Mouse (Mus musculus): ENCODE data around the gene Slc52a3. TPM values are rescaled to one million over a fixed set of nuclear protein-coding genes. Genes with fewer than 3 reads are reported as not detected.

The Slc52a3 gene
- polyA plus RNA-seq, 1 experiment, result 0.08 TPM

GRCm38 (mm10) chr2:152002529-152002928 lies 6.2 kb downstream of the Slc52a3 start:
- H3K36me3 ChIP-seq (ENCODE audit: control insufficient read depth, insufficient read depth), result no peaks in the 10 kb centered on the region
- H3K27me3 ChIP-seq (ENCODE audit: control insufficient read depth, insufficient read depth, insufficient read length), result peaks cover 58% of the 10 kb centered on the region
- H3K79me2 ChIP-seq (ENCODE audit: control insufficient read depth, insufficient read depth), result no peaks in the 10 kb centered on the region
- H3ac ChIP-seq (ENCODE audit: control insufficient read depth, insufficient read length, low read depth), result no peak overlapping the region
- H3K4me3 ChIP-seq (ENCODE audit: insufficient read depth, poor library complexity, severe bottlenecking), result no peak overlapping the region
- no peak for TF ChIP-seq CTCF (IDR thresholded peaks at IDR 0.05; ENCODE audit: control insufficient read depth, insufficient read depth, insufficient read length)
- TF ChIP-seq MYOG (IDR thresholded peaks at IDR 0.05; ENCODE audit: control insufficient read depth, extremely low read depth, insufficient read length), result no peak
- TF ChIP-seq MYOD1 (IDR thresholded peaks at IDR 0.05; ENCODE audit: control insufficient read depth, insufficient read length, low read depth), result no peak
- no peak for TF ChIP-seq MAX (IDR thresholded peaks at IDR 0.05)
- no peak for TF ChIP-seq USF1 (IDR thresholded peaks at IDR 0.05; ENCODE audit: low read depth)
- no peak for TF ChIP-seq FOSL1 (IDR thresholded peaks at IDR 0.05; ENCODE audit: insufficient read depth, low read length, poor library complexity, severe bottlenecking)
- no peak for TF ChIP-seq CEBPB (IDR thresholded peaks at IDR 0.05; ENCODE audit: low read depth)
- H3K79me3 ChIP-seq (ENCODE audit: low read depth), result no peaks in the 10 kb centered on the region

- Histone ChIP-seq H3K4me3 (ENCODE audit: insufficient read depth, poor library complexity, severe bottlenecking) (no peak overlapping the region), H3K79me3 (ENCODE audit: low read depth) (no peaks in the 10 kb centered on the region), H3K27me3 (ENCODE audit: control insufficient read depth, insufficient read depth, insufficient read length) (peaks cover 37% of the 10 kb centered on the region), H3ac (ENCODE audit: control insufficient read depth, insufficient read length, low read depth) (no peak overlapping the region), H3K36me3 (ENCODE audit: control insufficient read depth, insufficient read depth) (no peaks in the 10 kb centered on the region), H3K79me2 (ENCODE audit: control insufficient read depth, insufficient read depth) (no peaks in the 10 kb centered on the region)
- TF ChIP-seq CTCF (IDR thresholded peaks at IDR 0.05; ENCODE audit: control insufficient read depth, insufficient read depth, insufficient read length) (peak; percentile 58), FOSL1 (IDR thresholded peaks at IDR 0.05; ENCODE audit: insufficient read depth, low read length, poor library complexity, severe bottlenecking) (no peak), MAX (IDR thresholded peaks at IDR 0.05) (no peak)
Observed at GRCm38 (mm10) chr2:152007783-152008182, 11.5 kb downstream of the Slc52a3 start.

GRCm38 (mm10) chr2:152009061-152009779 lies 12.9 kb downstream of the Slc52a3 start:
- Histone ChIP-seq H3K79me2 (ENCODE audit: control insufficient read depth, insufficient read depth) (no peaks in the 10 kb centered on the region), H3K79me3 (ENCODE audit: low read depth) (no peaks in the 10 kb centered on the region), H3K27me3 (ENCODE audit: control insufficient read depth, insufficient read depth, insufficient read length) (peaks cover 37% of the 10 kb centered on the region), H3K4me3 (ENCODE audit: insufficient read depth, poor library complexity, severe bottlenecking) (no peak overlapping the region), H3K36me3 (ENCODE audit: control insufficient read depth, insufficient read depth) (no peaks in the 10 kb centered on the region), H3ac (ENCODE audit: control insufficient read depth, insufficient read length, low read depth) (no peak overlapping the region)
- TF ChIP-seq MAX (IDR thresholded peaks at IDR 0.05) (no peak), CEBPB (IDR thresholded peaks at IDR 0.05; ENCODE audit: low read depth) (no peak), MYOG (IDR thresholded peaks at IDR 0.05; ENCODE audit: control insufficient read depth, extremely low read depth, insufficient read length) (no peak), FOSL1 (IDR thresholded peaks at IDR 0.05; ENCODE audit: insufficient read depth, low read length, poor library complexity, severe bottlenecking) (no peak), USF1 (IDR thresholded peaks at IDR 0.05; ENCODE audit: low read depth) (no peak), MYOD1 (IDR thresholded peaks at IDR 0.05; ENCODE audit: control insufficient read depth, insufficient read length, low read depth) (no peak), CTCF (IDR thresholded peaks at IDR 0.05; ENCODE audit: control insufficient read depth, insufficient read depth, insufficient read length) (no peak)

GRCm38 (mm10) chr2:152010251-152010650 lies 13.9 kb downstream of the Slc52a3 start:
- no peak for TF ChIP-seq USF1 (IDR thresholded peaks at IDR 0.05; ENCODE audit: low read depth)
- no peak for TF ChIP-seq CEBPB (IDR thresholded peaks at IDR 0.05; ENCODE audit: low read depth)
- no peak for TF ChIP-seq MYOD1 (IDR thresholded peaks at IDR 0.05; ENCODE audit: control insufficient read depth, insufficient read length, low read depth)
- TF ChIP-seq MAX (IDR thresholded peaks at IDR 0.05), result no peak
- no peak for TF ChIP-seq CTCF (IDR thresholded peaks at IDR 0.05; ENCODE audit: control insufficient read depth, insufficient read depth, insufficient read length)
- no peak for TF ChIP-seq FOSL1 (IDR thresholded peaks at IDR 0.05; ENCODE audit: insufficient read depth, low read length, poor library complexity, severe bottlenecking)
- TF ChIP-seq MYOG (IDR thresholded peaks at IDR 0.05; ENCODE audit: control insufficient read depth, extremely low read depth, insufficient read length), result no peak
- Histone ChIP-seq H3ac (ENCODE audit: control insufficient read depth, insufficient read length, low read depth) (no peak overlapping the region), H3K79me3 (ENCODE audit: low read depth) (no peaks in the 10 kb centered on the region), H3K79me2 (ENCODE audit: control insufficient read depth, insufficient read depth) (no peaks in the 10 kb centered on the region), H3K36me3 (ENCODE audit: control insufficient read depth, insufficient read depth) (no peaks in the 10 kb centered on the region), H3K4me3 (ENCODE audit: insufficient read depth, poor library complexity, severe bottlenecking) (no peak overlapping the region), H3K27me3 (ENCODE audit: control insufficient read depth, insufficient read depth, insufficient read length) (peaks cover 33% of the 10 kb centered on the region)

- Histone ChIP-seq H3K36me3 (ENCODE audit: control insufficient read depth, insufficient read depth) (no peaks in the 10 kb centered on the region), H3ac (ENCODE audit: control insufficient read depth, insufficient read length, low read depth) (no peak overlapping the region), H3K27me3 (ENCODE audit: control insufficient read depth, insufficient read depth, insufficient read length) (peaks cover 28% of the 10 kb centered on the region), H3K79me2 (ENCODE audit: control insufficient read depth, insufficient read depth) (no peaks in the 10 kb centered on the region), H3K4me3 (ENCODE audit: insufficient read depth, poor library complexity, severe bottlenecking) (no peak overlapping the region), H3K79me3 (ENCODE audit: low read depth) (no peaks in the 10 kb centered on the region)
- TF ChIP-seq MYOG (IDR thresholded peaks at IDR 0.05; ENCODE audit: control insufficient read depth, extremely low read depth, insufficient read length) (no peak), CEBPB (IDR thresholded peaks at IDR 0.05; ENCODE audit: low read depth) (no peak), FOSL1 (IDR thresholded peaks at IDR 0.05; ENCODE audit: insufficient read depth, low read length, poor library complexity, severe bottlenecking) (no peak), USF1 (IDR thresholded peaks at IDR 0.05; ENCODE audit: low read depth) (no peak), CTCF (IDR thresholded peaks at IDR 0.05; ENCODE audit: control insufficient read depth, insufficient read depth, insufficient read length) (no peak), MAX (IDR thresholded peaks at IDR 0.05) (no peak)
Observed at GRCm38 (mm10) chr2:152010661-152011060, 14.3 kb downstream of the Slc52a3 start.

GRCm38 (mm10) chr2:152011724-152012123 lies 15.4 kb downstream of the Slc52a3 start:
- no peaks in the 10 kb centered on the region for H3K79me2 ChIP-seq (ENCODE audit: control insufficient read depth, insufficient read depth)
- H3ac ChIP-seq (ENCODE audit: control insufficient read depth, insufficient read length, low read depth), result no peak overlapping the region
- H3K79me3 ChIP-seq (ENCODE audit: low read depth), result no peaks in the 10 kb centered on the region
- no peaks in the 10 kb centered on the region for H3K36me3 ChIP-seq (ENCODE audit: control insufficient read depth, insufficient read depth)
- no peak for TF ChIP-seq CEBPB (IDR thresholded peaks at IDR 0.05; ENCODE audit: low read depth)
- no peak for TF ChIP-seq CTCF (IDR thresholded peaks at IDR 0.05; ENCODE audit: control insufficient read depth, insufficient read depth, insufficient read length)
- TF ChIP-seq MYOG (IDR thresholded peaks at IDR 0.05; ENCODE audit: control insufficient read depth, extremely low read depth, insufficient read length), result no peak
- no peak for TF ChIP-seq USF1 (IDR thresholded peaks at IDR 0.05; ENCODE audit: low read depth)
- no peak for TF ChIP-seq MYOD1 (IDR thresholded peaks at IDR 0.05; ENCODE audit: control insufficient read depth, insufficient read length, low read depth)
- TF ChIP-seq MAX (IDR thresholded peaks at IDR 0.05), result no peak
- peaks cover 30% of the 10 kb centered on the region for H3K27me3 ChIP-seq (ENCODE audit: control insufficient read depth, insufficient read depth, insufficient read length)
- no peak overlapping the region for H3K4me3 ChIP-seq (ENCODE audit: insufficient read depth, poor library complexity, severe bottlenecking)
